In the genomic region with DNA sequence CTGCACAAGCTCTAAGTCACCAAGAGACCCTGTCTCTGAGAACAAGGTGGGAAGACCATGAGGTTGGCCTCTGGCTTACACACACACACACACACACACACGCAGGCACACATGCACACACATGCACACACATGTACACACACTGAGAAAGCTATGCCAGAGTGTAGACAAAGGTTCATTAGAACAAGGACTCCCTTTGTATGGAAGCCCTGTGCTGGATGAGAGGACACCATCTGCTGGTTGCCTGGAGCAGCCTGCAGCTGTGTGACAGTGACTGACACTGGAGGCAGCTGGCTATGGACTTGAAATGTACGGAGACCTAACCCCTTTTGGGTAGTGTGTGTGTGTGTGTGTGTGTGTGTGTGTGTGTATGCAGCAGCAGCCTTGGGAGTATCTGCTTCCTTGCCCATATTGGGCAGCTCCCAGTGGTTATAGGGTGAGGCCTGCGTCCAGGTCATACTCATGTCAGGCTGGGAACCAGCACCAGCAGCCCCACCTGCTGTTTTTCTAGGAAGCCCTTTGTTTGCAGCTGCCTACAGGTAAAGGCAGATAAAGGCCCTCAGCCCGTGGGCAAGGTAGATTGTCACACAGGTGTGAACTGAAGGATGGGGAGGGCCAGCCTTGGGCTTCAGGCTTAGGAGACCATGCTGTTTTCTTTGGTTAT, we compare ENCODE assay signal across 7 mouse cellular contexts. TPM values are rescaled to one million over a fixed set of nuclear protein-coding genes. Genes with fewer than 3 reads are reported as not detected.
A peak's percentile ranks its signal among the peaks of the same experiment; 100 is the strongest.
DNase-seq lines count a peak whose midpoint lies in the region; ATAC-seq lines count a peak whose summit lies in the region.

No protein-coding gene starts in this region.

- no peaks in the 10 kb centered on the region for H3K27me3 ChIP-seq in megakaryocyte, embryonic 14.5 days (replicated peaks)
- no peaks in the 10 kb centered on the region for H3K27me3 ChIP-seq in forebrain, embryonic 12.5 days
- H3K27me3 ChIP-seq in midbrain, embryonic 10.5 days (ENCODE audit: low read depth, poor library complexity, severe bottlenecking) = no peaks in the 10 kb centered on the region

- peaks cover 100% of the 10 kb centered on the region for H3K4me1 ChIP-seq in megakaryocyte, embryonic 14.5 days
- H3K4me1 ChIP-seq in forebrain, embryonic 12.5 days = peaks cover 66% of the 10 kb centered on the region
- peaks cover 77% of the 10 kb centered on the region for H3K4me1 ChIP-seq in midbrain, embryonic 10.5 days

- ATAC-seq in megakaryocyte, adult 5-6 weeks (ENCODE audit: poor library complexity, severe bottlenecking) = no peak
- peak; percentile 50 for ATAC-seq in forebrain, embryonic 12.5 days (ENCODE audit: low FRiP score)

- peaks cover 97% of the 10 kb centered on the region for H3K36me3 ChIP-seq in megakaryocyte, embryonic 14.5 days (replicated peaks; ENCODE audit: low read length)
- H3K36me3 ChIP-seq in forebrain, embryonic 12.5 days (replicated peaks) = no peaks in the 10 kb centered on the region
- H3K36me3 ChIP-seq in midbrain, embryonic 10.5 days = no peaks in the 10 kb centered on the region

- no peak overlapping the region for H3K4me2 ChIP-seq in forebrain, embryonic 12.5 days

- H3K9me3 ChIP-seq in megakaryocyte, embryonic 14.5 days = no peaks in the 10 kb centered on the region
- no peaks in the 10 kb centered on the region for H3K9me3 ChIP-seq in forebrain, embryonic 12.5 days
- H3K9me3 ChIP-seq in midbrain, embryonic 10.5 days (replicated peaks) = no peaks in the 10 kb centered on the region

- no peak overlapping the region for H3K9ac ChIP-seq in forebrain, embryonic 12.5 days

- 61% methylated on average over 4 of the region's 4 CpGs for WGBS in forebrain, embryonic 12.5 days
- 70% methylated on average over 4 of the region's 4 CpGs for WGBS in midbrain, embryonic 10.5 days

- DNase-seq in midbrain, embryonic 10.5 days (ENCODE audit: low spot score) = peak; percentile 45
- DNase-seq in thymus, postnatal 4 days = peak; percentile 64
- DNase-seq in spleen, postnatal 36 days (ENCODE audit: low spot score in 2 of 2) = no peak
- no peak for DNase-seq in urinary bladder, adult 2 months (ENCODE audit: low spot score)

- peak overlapping the region; percentile 96 for H3K27ac ChIP-seq in forebrain, embryonic 12.5 days
- H3K27ac ChIP-seq in midbrain, embryonic 10.5 days (replicated peaks) = peak overlapping the region; percentile 95

- H3K4me3 ChIP-seq in megakaryocyte, embryonic 14.5 days (replicated peaks) = peak overlapping the region; percentile 59
- H3K4me3 ChIP-seq in forebrain, embryonic 12.5 days (replicated peaks) = no peak overlapping the region
- no peak overlapping the region for H3K4me3 ChIP-seq in midbrain, embryonic 10.5 days

RNA-seq across cellular contexts. Expression of a gene that starts 55.4 kb away (rescaled TPM):
- 55.0 and 143 TPM in 2 replicates for polyA plus RNA-seq in megakaryocyte, embryonic 14.5 days (2012; ENCODE audit: insufficient read depth, low replicate concordance)
- 31.3 and 61.1 TPM in 2 replicates for total RNA-seq in megakaryocyte, adult 5-6 weeks (2015)
- 15.5 and 20.4 TPM in 2 replicates for total RNA-seq in megakaryocyte, adult 5-6 weeks (2017)
- polyA plus RNA-seq in forebrain, embryonic 12.5 days (2016; fragmentation: Nextera tagmentation; extraction: Ambion mirVana) = 62.5 and 71.8 TPM in 2 replicates
- polyA plus RNA-seq in midbrain, embryonic 10.5 days (2016; fragmentation: Nextera tagmentation; extraction: Ambion mirVana) = 35.3 and 47.5 TPM in 2 replicates
- 57.3 and 74.4 TPM in 2 replicates for polyA plus RNA-seq in urinary bladder, adult 2 months (2012; rRNA removed)

Comparison
In these comparisons a context has a peak if more than half of its experiments do, and no peak if none do; other contexts are left out.
1. DNase-seq: peak in midbrain, embryonic 10.5 days (single experiment) and thymus, postnatal 4 days (single experiment); none in spleen, postnatal 36 days (0 of 2) and urinary bladder, adult 2 months (single experiment).